Mouse (Mus musculus): Measurements from ENCODE around the gene Lrguk.

Gene Lrguk

DNA sequence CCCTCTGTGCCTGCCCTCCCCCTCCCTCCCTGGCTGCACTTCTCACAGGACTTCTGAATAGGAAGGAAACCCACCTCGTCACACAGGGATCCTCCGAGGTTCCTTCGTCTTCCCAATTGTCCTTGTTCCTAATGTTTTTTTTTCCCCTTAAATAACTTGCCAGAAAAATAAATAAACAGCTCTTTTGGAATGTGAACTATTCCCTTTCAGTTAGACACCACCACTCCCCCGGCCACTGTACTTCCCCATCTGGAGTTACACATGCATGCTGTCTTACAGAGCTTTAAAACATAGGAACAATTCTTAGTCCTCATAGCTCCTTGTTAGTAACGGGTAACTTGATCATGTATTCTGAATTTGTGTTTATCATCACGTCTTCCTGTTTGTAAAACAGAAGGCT, 116.8 kb downstream of the Lrguk start:
- DNase-seq (ENCODE audit: low read depth, low spot score): no peak

DNA sequence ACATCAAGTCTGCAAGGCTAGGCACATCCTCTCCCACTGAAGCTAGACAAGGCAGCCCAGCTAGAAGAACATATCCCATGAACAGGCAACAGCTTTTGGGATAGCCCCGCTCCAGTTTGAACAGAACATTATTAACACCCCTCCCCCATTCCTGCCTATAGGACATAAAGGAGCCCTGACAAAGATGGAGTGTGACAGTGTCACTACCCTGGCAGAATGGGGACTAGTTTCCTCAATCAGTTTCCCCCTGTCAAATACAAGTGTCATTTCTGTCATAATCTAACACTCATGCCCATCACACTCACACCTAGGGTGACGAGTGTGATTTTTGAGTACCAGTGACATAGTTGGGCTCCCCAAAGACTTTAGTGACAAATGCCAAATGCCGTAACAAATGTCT, 118.8 kb downstream of the Lrguk start:
- no peak for DNase-seq (ENCODE audit: low read depth, low spot score)

DNA sequence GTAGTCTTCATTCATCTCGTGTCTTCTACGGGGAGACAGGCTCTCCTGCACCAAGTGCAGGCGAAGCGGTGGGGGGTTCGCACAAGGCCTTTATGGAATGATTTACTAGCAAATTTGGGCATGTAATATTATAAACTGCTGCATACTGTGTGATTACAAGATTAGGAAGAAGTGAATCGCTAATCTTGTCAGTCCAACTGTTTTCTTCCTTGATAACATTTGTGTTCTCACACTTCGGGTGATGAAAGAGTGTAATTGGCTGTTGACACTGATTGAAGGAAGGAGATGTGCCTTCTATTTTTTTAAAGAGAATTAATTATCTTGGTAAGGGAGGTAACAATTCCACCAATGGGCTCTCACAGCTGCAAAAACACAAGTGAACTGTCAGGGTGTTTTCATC, 119.4 kb downstream of the Lrguk start:
- no peak for DNase-seq (ENCODE audit: low read depth, low spot score)

DNA sequence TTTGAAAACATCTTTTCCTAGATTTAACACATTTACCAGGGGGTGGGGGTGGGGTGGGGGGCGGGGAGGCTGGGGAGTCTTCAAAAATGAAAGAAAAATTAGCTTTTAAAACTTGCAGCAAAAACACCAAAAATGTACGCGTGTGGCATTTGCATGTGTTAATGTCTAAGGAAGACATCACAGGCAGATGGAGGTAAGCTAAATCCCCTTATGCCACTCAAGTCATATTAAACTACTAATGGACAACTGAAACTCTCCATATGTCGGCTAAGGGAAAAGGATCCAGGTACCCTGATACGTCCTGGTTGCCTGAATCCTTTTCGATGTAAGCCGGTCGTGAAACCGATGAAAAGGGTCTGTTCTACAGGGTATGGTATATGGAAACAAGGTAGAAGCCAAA, 119.8 kb downstream of the Lrguk start:
- DNase-seq (ENCODE audit: low read depth, low spot score): no peak

DNA sequence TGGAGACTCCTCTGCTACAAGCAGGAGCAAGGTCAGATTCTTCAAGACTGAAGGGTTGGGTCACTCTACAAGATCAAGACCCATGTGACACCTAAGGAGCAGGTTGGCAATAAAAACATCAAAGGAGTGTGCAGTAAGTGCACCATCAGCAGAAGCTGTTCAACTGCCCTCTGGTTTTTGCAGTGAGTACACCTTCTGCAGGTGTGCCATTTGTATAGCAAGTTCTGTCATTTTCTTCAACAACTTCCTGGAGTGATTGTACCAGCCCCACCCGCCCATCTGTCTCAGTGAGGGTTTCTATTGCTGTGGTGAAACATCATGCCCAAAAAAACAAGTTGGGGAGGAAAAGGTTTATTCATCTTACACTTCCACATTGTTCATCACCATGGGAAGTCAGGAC, 120.6 kb downstream of the Lrguk start:
- DNase-seq (ENCODE audit: low read depth, low spot score): no peak

DNA sequence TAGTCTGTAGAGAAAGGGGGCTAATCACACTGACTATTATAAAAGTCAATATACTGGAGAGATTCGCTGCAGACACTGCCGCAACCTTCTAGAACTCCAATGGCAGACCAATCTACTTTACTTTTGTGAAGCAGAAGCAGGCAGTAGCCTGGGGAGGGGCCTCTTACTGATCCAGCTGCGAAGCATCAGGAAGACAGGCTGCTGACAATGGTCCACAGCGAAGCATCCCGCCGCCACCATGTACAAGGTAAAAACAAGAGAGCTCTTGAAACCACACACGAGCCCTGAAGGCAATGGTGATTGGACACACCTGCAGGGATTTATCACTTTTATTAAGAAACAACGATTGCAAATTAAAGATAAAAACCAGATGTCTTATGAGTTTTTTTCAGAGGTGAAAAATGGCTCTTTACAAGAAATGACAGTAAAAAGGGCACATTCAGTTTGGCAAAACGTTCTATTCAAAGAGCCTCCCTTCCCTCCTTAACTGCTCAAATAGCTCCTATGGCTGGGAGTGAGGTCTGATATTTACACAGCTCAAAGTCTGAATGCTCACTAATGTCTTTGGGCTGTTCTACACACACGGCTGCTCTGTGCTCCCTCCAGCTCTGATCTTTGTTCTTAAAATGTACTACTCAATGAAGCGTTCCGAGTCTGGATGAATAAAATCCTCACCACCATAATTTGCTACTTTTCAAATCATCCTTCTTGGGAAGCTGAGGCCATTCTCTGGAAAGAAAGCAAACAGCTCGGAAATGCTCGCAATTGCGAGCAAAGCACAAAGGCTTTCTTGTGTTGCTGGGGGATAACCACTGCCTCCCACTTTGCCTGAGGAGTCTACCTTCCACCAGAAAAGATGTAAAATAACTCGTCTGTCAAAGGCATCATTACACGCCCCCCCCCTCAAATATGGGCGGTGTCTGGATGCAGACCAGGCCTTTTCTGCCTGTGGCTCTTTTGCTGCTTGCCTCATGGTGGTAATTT, 124.1 kb downstream of the Lrguk start:
- DNase-seq (ENCODE audit: low read depth, low spot score): no peak

DNA sequence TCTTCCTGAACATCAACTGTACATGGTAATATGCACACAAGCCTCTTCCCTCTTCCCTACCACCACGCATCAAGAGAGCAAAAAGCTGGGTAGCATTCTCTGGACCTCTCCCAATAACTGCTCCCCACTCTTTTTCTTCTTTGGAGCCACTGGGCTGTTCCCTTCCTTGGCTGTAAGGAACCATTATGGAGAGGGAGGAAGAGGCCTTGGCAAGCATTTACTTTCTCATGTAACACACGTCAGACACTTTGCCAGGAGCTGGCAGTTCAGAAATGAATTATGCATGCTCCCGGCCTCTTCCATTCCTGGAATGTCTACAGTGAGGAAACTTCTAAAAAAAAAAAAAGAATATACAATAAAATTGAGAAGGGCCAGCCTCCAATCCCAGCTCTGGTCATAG, 125.0 kb downstream of the Lrguk start:
- no peak for DNase-seq (ENCODE audit: low read depth, low spot score)

DNA sequence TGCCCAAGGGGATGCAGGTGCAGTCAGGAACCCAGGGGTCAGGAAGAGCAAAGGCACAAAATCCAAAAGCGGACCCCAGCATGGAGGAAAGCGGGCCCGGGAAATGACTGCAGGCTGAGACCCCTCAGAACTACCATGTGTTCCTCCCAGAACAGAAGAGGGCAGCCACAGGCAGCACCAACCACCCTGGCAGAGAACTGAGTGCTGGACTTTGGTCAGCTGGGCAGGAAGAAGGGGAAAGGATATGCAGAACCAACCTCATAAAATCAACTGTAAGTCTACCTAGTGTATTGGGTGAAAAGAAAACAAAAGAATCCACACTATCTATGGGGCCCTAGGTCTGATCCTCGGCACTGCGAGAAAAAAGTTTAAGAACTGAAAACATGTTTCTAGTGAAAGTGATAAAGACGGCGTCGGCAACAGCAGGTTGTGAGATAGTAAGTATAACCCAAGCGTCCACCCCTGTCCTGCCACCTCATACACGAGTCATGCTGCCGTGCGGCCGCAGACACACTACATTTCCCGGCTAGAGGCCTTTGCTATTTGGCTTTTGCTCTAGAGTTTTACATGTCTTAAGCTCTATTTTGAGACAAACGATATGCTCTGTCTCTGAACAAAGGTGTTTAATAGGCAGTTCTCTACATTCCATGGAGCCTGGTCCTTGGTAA, 126.0 kb downstream of the Lrguk start:
- DNase-seq (ENCODE audit: low read depth, low spot score): no peak

DNA sequence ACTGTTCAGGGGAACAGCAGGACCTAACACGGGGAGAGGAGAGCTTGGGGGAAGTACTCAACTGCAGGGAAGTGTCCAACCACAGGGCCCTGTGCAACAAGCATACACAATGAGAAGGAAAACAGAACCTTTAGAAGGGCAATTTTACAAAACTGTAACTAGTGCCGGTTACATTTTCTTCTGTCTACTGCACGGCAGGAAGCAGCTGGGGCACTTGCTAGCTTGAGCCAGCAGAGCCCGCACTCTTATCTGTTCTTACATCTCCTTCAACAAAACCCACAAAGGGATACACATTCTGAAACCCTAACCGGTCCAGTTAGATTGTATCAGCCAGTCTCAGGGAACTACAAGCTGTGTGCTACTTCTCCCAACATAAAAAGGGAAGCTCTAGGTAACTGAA, 126.8 kb downstream of the Lrguk start:
- DNase-seq (ENCODE audit: low read depth, low spot score): no peak

DNA sequence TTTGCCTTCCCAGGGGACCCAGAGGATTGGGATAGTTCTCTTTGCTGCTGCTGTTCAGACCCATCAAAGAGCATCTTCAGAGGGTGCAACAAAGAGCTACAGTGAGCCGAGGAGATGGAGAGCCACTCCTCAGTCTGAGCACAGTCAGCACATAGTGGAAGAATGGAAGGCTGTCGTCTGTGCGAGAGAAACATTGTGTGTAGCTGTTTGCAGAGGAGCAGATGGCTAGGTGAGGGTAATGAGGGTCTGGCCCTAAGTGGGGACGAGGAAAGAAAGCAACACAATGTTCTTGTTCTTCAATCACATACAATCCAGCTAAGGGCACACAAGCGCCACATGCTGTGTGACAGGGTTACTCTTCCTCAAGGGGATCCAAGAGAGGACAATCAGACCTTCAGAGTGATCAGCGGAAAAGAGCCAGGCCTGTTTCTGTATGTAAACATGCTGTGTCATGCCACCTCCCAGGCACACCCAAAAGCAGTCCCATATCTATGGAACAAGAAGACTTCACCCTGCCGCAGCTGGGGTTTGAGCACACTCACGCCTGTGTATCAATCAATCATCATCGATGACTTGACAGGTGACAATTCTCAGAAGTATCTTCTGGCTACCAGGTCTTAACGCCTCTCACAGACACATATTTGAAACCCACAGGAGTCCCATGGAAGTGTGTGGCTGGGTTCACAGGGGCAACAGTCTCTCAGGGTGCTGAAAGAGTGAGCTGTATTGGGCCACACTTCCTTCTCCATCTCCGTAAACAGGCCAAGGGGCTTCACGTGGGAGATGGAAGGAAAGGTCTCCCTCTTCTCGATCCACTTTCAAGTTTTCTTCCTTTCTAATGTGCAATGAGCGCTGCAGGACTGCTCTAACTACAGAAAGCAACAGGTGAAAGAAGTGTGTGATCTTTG, 127.8 kb downstream of the Lrguk start:
- DNase-seq (ENCODE audit: low read depth, low spot score): no peak

DNA sequence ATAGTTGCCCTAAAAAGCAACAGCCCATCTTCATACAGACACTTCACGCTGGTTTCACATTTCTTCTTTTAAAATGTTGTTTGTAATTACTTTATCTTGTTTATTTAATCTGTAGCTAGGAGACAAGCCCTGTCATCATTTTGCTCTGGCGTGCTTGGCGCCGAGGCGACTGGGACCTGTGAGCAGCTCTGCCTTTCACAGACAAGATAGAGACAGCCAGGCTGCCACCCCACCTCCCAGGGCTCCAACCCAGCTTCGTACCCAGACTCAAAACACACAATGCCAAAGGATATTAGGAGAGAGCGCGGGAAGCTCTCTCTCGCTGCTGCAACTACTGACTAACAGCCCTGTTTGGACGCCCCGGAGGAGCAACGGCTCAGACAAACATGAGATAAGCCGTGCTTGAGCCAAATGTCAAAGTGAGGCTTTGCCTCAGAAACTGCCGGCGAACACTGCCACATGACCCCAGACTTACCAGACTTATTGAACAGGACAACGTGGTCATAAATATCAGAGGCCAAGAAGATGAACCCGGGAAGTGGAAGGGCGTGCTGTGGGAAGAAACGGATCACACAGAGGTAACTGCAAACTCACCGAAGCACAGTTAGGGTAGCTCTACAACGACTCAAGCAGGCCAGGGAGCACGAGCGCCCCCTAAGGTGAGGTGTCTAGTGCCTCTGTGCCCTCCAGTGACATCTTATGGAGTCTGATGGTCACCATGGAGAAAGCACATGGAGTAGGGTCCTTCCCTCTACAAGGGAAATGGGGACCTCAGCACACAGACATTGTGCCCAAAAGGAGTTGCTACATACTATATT, 131.0 kb downstream of the Lrguk start:
- DNase-seq (ENCODE audit: low read depth, low spot score): no peak

DNA sequence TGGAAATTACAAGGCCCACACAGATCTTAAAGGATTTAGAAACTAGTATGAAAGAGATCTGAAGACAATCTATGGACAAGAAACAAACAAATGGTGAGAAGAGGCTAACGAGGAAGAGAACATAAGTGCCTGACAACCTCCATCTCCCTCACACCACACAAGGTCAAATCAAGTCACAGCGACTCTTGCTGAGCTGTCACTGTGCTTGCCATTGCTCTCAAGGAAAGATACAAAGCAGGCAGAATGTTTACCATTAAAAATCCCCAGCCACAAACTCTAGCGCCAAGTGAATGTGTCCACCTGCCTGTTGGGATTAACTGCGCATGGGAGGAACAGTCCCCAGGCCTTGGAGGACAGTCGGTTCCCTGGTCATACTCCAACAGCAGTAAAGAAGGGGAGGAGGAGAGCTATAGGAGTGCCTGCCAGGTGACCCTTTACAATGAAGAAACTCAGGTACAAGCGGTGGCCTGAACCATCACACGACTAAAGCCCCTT, 131.6 kb downstream of the Lrguk start:
- no peak for DNase-seq (ENCODE audit: low read depth, low spot score)

DNA sequence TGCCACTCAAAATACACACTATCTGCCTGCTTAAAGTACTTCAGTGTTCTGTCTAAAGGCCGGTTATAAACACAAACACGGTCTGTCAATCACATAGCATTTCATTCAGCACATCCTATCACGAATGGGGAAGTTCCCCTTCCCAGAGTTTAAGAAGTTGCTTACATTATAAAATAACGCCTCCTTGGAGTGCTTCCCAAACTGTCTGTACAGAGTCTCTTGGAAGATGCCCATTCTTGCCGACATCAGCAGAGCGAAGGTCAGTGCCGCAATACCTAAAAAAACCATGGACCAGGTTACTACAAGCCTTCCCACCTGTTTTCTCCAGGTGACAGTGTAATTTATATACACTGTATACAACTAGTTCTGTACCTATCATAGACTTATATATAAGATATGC, 132.3 kb downstream of the Lrguk start:
- DNase-seq (ENCODE audit: low read depth, low spot score): no peak

DNA sequence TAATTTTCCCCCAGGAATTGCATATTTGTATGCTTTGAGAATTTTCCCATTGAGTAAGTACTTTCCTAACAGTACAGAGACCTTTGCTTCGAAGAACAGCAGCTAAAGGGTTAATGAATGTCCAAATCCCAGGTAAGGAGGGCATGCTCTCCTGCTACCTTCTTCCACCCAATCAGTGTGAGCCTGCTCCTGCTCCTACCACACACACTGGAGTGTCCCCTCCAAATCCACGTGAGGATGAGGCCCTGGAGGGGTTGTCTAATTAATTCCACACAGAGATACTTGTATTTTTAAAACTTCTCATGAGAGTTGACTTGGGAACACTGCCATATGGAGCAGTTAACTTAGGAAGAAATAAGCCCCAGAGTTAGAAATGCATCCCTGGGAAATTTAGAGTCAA, 133.4 kb downstream of the Lrguk start:
- DNase-seq (ENCODE audit: low read depth, low spot score): no peak

DNA sequence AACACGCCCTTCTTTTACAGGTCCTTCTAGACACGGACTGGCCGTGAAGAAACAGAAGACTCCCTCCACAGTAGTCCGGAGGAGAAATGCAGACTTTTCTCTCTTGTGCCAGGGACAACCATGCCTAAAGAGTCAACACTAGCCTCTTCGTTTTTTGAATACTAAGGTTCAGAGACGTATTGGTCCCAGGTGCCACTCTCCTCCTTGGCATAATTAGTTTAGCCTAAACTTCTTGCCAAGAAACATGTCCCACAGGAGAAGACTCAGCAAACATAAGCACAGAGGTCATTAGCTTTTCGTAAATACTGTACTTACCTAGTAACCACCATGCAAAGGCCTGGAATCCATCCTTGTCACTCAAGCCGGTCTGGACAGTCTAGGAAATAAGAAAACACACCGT, 133.8 kb downstream of the Lrguk start:
- DNase-seq (ENCODE audit: low read depth, low spot score): no peak

DNA sequence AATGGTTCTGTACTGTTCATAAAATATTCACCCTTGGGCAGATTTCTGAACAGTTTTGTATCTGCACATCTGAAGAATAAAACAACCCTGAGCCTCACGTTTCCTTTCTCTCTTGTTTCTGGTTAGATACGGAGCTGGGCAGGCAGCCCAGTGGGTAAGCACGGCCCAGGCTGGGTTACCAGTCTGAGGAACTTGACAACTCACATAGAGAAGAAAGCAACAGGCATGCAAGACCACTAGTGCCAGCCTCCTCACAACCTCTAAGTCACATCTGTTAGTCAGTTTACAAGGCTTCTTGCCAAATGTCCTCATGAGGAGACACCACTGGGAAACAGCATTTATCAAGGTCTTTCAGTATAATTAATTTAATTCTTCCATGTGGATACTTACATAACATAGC, 139.6 kb downstream of the Lrguk start:
- no peak for DNase-seq (ENCODE audit: low read depth, low spot score)

DNA sequence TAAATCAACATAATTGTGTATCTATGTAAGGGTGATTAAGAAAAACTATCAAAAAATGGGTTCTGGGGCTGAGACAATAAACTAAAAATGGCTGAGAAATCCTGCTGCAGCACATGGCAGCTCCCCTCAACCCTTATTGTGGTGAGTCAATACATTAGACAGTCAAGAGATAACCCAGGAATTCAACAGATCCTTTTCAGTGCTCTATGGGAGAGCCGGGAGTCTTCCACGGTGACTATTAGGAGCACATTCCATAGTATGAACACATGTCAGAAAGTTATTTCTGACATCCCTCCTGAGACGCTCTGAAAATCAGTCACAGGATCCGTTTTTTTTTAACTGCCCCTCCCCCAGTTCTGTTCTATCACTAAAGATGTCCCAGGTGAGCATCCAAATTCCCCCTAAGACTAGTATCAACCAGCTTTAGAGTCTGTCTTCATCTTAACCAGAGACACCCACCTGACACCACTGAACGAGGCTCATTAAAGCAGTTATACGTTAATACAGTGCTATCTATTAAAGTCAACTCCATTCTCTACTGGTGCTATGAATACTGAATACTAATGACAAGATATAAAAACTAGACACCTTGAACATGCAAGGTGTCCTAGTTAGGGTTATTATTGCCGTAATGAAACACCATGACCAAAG, 141.7 kb downstream of the Lrguk start:
- no peak for DNase-seq (ENCODE audit: low read depth, low spot score)

DNA sequence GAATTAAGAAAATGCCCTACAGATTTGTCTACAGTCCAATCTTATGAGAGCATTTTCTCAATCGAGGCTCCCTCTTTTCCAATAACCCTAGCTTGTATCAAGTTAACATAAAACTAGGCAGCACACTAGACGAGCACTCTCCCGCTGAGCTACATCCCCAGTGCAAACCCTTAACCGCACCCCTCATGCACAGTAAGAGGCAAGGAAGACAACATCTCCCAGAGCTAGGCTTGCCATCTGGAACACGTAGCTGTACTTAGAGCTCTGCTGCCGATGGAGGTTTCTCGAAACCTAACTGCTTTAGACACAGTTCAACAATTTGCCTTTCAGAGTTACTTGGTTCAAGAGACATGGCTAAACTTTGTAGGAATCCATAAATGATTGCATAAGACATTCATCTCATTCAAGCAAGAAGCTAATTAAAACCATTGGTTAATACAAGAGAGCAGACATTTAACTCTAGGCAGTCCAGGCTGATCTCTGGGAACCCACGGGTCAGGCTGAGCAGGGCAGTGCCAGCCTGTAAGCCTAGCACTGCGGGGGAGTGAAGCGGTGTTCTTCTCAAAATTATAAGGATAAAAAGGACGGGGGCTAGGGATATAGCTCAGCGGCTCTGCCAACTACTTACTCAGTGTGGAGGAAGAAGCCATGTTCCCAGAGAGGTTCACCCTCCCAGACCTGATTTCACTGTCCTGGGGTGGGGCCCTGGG, 142.7 kb downstream of the Lrguk start:
- no peak for DNase-seq (ENCODE audit: low read depth, low spot score)

DNA sequence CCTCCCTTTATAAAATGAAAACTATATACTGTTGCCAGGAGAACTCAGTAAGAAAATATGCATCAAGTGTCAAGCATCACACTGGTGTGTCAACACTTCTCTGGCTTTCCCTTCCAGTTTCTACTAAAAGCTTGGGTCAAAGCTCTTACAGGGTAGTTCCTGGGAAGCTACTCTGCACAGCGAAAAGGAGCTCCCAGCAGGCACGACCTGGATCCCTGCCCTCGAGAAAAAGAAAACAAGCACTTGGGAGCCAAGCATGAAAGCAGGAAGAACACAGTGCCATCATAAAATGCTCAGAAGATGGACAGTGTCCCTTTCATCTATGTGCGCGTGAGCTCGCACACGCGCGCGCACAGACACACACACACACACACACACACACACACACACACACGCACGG, 144.0 kb downstream of the Lrguk start:
- no peak for DNase-seq (ENCODE audit: low read depth, low spot score)

DNA sequence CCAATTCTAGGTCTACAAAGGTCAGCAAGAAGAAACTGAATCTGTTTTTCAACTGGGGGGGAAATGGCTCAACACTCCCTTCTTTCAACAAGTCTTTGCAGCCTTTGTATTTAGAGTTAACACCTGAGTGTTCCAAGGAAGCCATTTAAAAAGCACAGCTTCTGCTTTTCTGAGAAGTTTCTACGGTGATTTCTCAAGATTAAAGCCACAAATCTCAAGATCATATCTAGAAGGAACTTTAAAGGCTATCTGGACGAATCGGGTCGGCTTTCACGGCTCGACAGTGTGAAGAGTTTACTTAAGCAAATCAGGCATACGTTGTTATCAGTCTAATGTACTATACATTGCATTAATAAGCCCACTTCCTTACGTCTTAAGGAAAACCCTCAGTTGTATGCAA, 145.5 kb downstream of the Lrguk start:
- no peak for DNase-seq (ENCODE audit: low read depth, low spot score)

All from WW6 (cell line).